Mouse (Mus musculus): ENCODE results near the gene Stox2. TPM values are rescaled to one million over a fixed set of nuclear protein-coding genes. Genes with fewer than 3 reads are reported as not detected.
A peak's percentile ranks its signal among the peaks of the same experiment; 100 is the strongest.
"Not testable (repeated sequence)": the region's sequence is repeated elsewhere in the genome, so short reads cannot be mapped to it uniquely, and the experiment has no call there.

The Stox2 gene
- polyA plus RNA-seq, 1 experiment from 2014 or later: 19.5 TPM

GRCm38 (mm10) chr8:47437976-47438375, 8.2 kb downstream of the Stox2 start:
- Histone ChIP-seq H3K4me3 (no peak overlapping the region), H3K27me3 (replicated peaks; ENCODE audit: low read depth, poor library complexity, severe bottlenecking) (no peaks in the 10 kb centered on the region), H3K36me3 (replicated peaks) (no peaks in the 10 kb centered on the region), H3K9me3 (no peaks in the 10 kb centered on the region), H3K27ac (replicated peaks) (no peak overlapping the region), H3K4me1 (peaks cover 9% of the 10 kb centered on the region; the same call in 1 of the 2 replicates)
- WGBS: 78% methylated on average over 6 of the region's 6 CpGs
- no peak for DNase-seq (ENCODE audit: low spot score)

GRCm38 (mm10) chr8:47435861-47436260, 10.3 kb downstream of the Stox2 start:
- H3K27ac ChIP-seq (replicated peaks): no peak overlapping the region
- peaks cover 9% of the 10 kb centered on the region; the same call in 1 of the 2 replicates for H3K4me1 ChIP-seq
- H3K27me3 ChIP-seq (replicated peaks; ENCODE audit: low read depth, poor library complexity, severe bottlenecking): no peaks in the 10 kb centered on the region
- H3K36me3 ChIP-seq (replicated peaks): no peaks in the 10 kb centered on the region
- DNase-seq (ENCODE audit: low spot score): no peak
- no peak overlapping the region for H3K4me3 ChIP-seq
- H3K9me3 ChIP-seq: no peaks in the 10 kb centered on the region
- 84% methylated on average over 2 of the region's 2 CpGs for WGBS

GRCm38 (mm10) chr8:47435412-47435811, 10.8 kb downstream of the Stox2 start:
- Histone ChIP-seq H3K9me3 (no peaks in the 10 kb centered on the region), H3K27ac (replicated peaks) (no peak overlapping the region), H3K4me1 (peaks cover 9% of the 10 kb centered on the region; the same call in 1 of the 2 replicates), H3K27me3 (replicated peaks; ENCODE audit: low read depth, poor library complexity, severe bottlenecking) (no peaks in the 10 kb centered on the region), H3K36me3 (replicated peaks) (no peaks in the 10 kb centered on the region), H3K4me3 (no peak overlapping the region)
- DNase-seq (ENCODE audit: low spot score): no peak
- 72% methylated on average over 4 of the region's 4 CpGs for WGBS

GRCm38 (mm10) chr8:47431263-47431662, 14.9 kb downstream of the Stox2 start:
- 0 out of 2 replicates have a peak, but pooled peaks cover 3% of the 10 kb centered on the region for H3K4me1 ChIP-seq
- no peak overlapping the region for H3K4me3 ChIP-seq
- 71% methylated on average over 4 of the region's 4 CpGs for WGBS
- no peak for DNase-seq (ENCODE audit: low spot score)
- no peak overlapping the region for H3K27ac ChIP-seq (replicated peaks)
- no peaks in the 10 kb centered on the region for H3K9me3 ChIP-seq
- H3K36me3 ChIP-seq (replicated peaks): no peaks in the 10 kb centered on the region
- H3K27me3 ChIP-seq (replicated peaks; ENCODE audit: low read depth, poor library complexity, severe bottlenecking): no peaks in the 10 kb centered on the region

- peak overlapping the region; percentile 78 for H3K4me3 ChIP-seq
- H3K27ac ChIP-seq (replicated peaks); H3K36me3 ChIP-seq (replicated peaks); H3K9me3 ChIP-seq: not testable (repeated sequence)
- peak; percentile 32 for DNase-seq (ENCODE audit: low spot score)
- peaks cover 79% of the 10 kb centered on the region for H3K27me3 ChIP-seq (replicated peaks; ENCODE audit: low read depth, poor library complexity, severe bottlenecking)
- peaks cover 39% of the 10 kb centered on the region for H3K4me1 ChIP-seq
- WGBS: under 1% methylated on average over 8 of the region's 8 CpGs
These were observed 32.0 kb downstream of the Stox2 start for GRCm38 (mm10) chr8:47414258-47414525.

- H3K4me1 ChIP-seq: peaks cover 43% of the 10 kb centered on the region
- H3K9me3 ChIP-seq: no peaks in the 10 kb centered on the region
- peak overlapping the region; percentile 80 for H3K27ac ChIP-seq (replicated peaks)
- H3K4me3 ChIP-seq: peak overlapping the region; percentile 78
- WGBS: under 1% methylated on average over 46 of the region's 46 CpGs
- no peaks in the 10 kb centered on the region for H3K36me3 ChIP-seq (replicated peaks)
- H3K27me3 ChIP-seq (replicated peaks; ENCODE audit: low read depth, poor library complexity, severe bottlenecking): peaks cover 84% of the 10 kb centered on the region
- peak; percentile 79 for DNase-seq (ENCODE audit: low spot score)
These were observed 32.5 kb downstream of the Stox2 start for GRCm38 (mm10) chr8:47413524-47414257.

- Histone ChIP-seq H3K4me1 (peaks cover 43% of the 10 kb centered on the region), H3K27ac (replicated peaks) (peak overlapping the region; percentile 80), H3K4me3 (peak overlapping the region; percentile 78), H3K9me3 (no peaks in the 10 kb centered on the region), H3K36me3 (replicated peaks) (no peaks in the 10 kb centered on the region), H3K27me3 (replicated peaks; ENCODE audit: low read depth, poor library complexity, severe bottlenecking) (peaks cover 92% of the 10 kb centered on the region)
- peak; percentile 74 for DNase-seq (ENCODE audit: low spot score)
- under 1% methylated on average over 81 of the region's 81 CpGs for WGBS
These were observed 33.3 kb downstream of the Stox2 start for GRCm38 (mm10) chr8:47412696-47413523.

- H3K36me3 ChIP-seq (replicated peaks): no peaks in the 10 kb centered on the region
- H3K9me3 ChIP-seq: no peaks in the 10 kb centered on the region
- H3K4me3 ChIP-seq: peak overlapping the region; percentile 78
- H3K4me1 ChIP-seq: peaks cover 43% of the 10 kb centered on the region
- under 1% methylated on average over 43 of the region's 43 CpGs for whole genome bisulfite sequencing
- H3K27ac ChIP-seq (replicated peaks): peak overlapping the region; percentile 80; the same call in 1 of the 2 replicates
- peaks cover 100% of the 10 kb centered on the region for H3K27me3 ChIP-seq (replicated peaks; ENCODE audit: low read depth, poor library complexity, severe bottlenecking)
- DNase-seq (ENCODE audit: low spot score): peak; percentile 11
These were observed 34.0 kb downstream of the Stox2 start for GRCm38 (mm10) chr8:47411994-47412695.

DNA sequence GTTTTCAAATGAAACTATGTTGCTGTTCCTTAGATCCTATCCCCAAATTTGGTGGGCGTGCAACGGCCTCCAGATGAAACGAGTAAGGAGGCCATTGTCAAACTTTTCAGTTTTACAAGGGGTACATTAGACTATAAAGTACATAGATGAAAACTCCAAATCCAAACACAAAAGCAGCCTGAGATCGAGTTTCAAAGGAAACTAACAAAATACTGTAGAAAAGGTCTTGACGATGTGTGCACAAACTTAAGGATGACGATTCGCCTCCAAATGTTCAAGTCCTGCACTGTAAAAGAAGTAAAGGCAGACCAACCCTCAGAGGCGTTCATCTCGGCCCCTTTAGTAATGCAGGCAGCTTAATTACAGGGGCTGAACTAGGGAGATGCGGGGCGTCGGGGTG, 34.8 kb downstream of the Stox2 start:
- peak; percentile 31 for DNase-seq (ENCODE audit: low spot score)
- Histone ChIP-seq H3K9me3 (no peaks in the 10 kb centered on the region), H3K4me3 (peak overlapping the region; percentile 78), H3K4me1 (peaks cover 43% of the 10 kb centered on the region), H3K27me3 (replicated peaks; ENCODE audit: low read depth, poor library complexity, severe bottlenecking) (peaks cover 94% of the 10 kb centered on the region), H3K27ac (replicated peaks) (no peak overlapping the region), H3K36me3 (replicated peaks) (no peaks in the 10 kb centered on the region)
- WGBS: 3% methylated on average over 12 of the region's 12 CpGs

- Histone ChIP-seq H3K4me1 (peaks cover 40% of the 10 kb centered on the region), H3K27ac (replicated peaks) (no peak overlapping the region; the same call in 1 of the 2 replicates), H3K36me3 (replicated peaks) (no peaks in the 10 kb centered on the region), H3K9me3 (no peaks in the 10 kb centered on the region), H3K27me3 (replicated peaks; ENCODE audit: low read depth, poor library complexity, severe bottlenecking) (peaks cover 71% of the 10 kb centered on the region), H3K4me3 (peak overlapping the region; percentile 39; the same call in 1 of the 2 replicates)
- DNase-seq (ENCODE audit: low spot score): peak; percentile 19
- WGBS: 4% methylated on average over 8 of the region's 8 CpGs
These were observed 37.1 kb downstream of the Stox2 start for GRCm38 (mm10) chr8:47409061-47409460.

DNA sequence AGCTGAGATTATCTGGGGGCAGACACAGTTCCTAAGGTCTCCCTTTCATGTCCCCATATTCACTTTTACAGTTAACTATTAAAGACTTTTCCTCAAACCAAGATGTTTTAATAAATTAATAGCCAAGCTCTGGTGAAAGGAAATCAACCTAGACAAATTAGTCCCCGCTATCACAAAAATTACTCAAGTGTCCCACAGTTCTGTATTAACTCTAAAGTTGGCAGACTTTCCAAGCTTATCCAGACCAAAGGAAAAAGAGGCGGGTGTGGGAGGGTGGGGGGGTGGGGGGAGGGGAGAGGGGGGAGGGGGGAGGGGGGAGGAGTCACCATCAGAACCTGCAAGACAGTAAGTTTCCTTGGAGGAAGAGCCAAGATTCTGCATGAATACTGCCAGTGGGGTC, 41.3 kb downstream of the Stox2 start:
- H3K27me3 ChIP-seq (replicated peaks; ENCODE audit: low read depth, poor library complexity, severe bottlenecking): peaks cover 29% of the 10 kb centered on the region
- H3K36me3 ChIP-seq (replicated peaks): no peaks in the 10 kb centered on the region
- H3K4me1 ChIP-seq: peaks cover 6% of the 10 kb centered on the region
- no peak overlapping the region for H3K27ac ChIP-seq (replicated peaks)
- DNase-seq (ENCODE audit: low spot score): no peak
- no peaks in the 10 kb centered on the region for H3K9me3 ChIP-seq
- 90% methylated on average over 2 of the region's 2 CpGs for WGBS
- H3K4me3 ChIP-seq: no peak overlapping the region

DNA sequence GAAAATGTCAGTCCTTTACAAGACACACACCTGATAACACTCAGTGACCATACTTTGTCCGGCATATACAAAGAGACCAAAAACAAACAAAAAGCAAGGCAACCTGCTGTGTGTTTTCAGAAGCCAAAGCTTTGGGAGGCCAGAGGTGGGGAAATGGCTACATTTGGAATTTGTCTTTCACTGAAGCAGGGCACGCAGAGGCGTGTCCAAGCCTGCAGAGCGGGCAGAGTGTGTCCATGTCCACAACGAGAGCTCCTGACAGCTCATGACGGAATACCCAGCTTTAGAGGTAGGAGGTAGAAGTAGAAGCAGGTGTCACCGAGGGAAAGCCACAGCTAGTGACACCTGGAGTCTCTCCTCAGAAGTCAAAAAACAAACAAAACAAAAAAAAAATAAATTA, 53.2 kb downstream of the Stox2 start:
- WGBS: 68% methylated on average over 7 of the region's 7 CpGs
- H3K9me3 ChIP-seq: no peaks in the 10 kb centered on the region
- H3K27ac ChIP-seq (replicated peaks): no peak overlapping the region
- no peaks in the 10 kb centered on the region for H3K36me3 ChIP-seq (replicated peaks)
- no peaks in the 10 kb centered on the region for H3K27me3 ChIP-seq (replicated peaks; ENCODE audit: low read depth, poor library complexity, severe bottlenecking)
- no peak overlapping the region for H3K4me3 ChIP-seq
- DNase-seq (ENCODE audit: low spot score): peak; percentile 29
- peaks cover 10% of the 10 kb centered on the region for H3K4me1 ChIP-seq

Measured in embryonic facial prominence, embryonic 10.5 days (tissue).